Mouse (Mus musculus) intestine, embryonic 14.5 days (tissue): ENCODE measurements around the gene 1600002K03Rik. TPM values are rescaled to one million over a fixed set of nuclear protein-coding genes. Genes with fewer than 3 reads are reported as not detected.

ENCODE experiments used
- ATAC-seq: fragments of 200-750 bp; cut with Nextera tagmentation; replicated peaks from 2 replicates; pipeline ENCODE4 v1.8.0; 2017; ENCODE audit warnings: low read depth, moderate number of reproducible peaks, moderate TSS enrichment, moderate library complexity; ENCODE audit not compliant: low FRiP score, low TSS enrichment
- DNase-seq: peaks from one replicate; pipeline ENCODE4 v3.0.0-alpha.2; 2018; ENCODE audit warnings: low spot score
- H3K27ac ChIP-seq: fragments of 300-500 bp; sonication (generic); 2 replicates; pipeline ENCODE4 v1.5.1; 2014; ENCODE audit warnings: low read depth, mild to moderate bottlenecking, control low read depth
- H3K27me3 ChIP-seq: fragments of 300-500 bp; sonication (generic); replicated peaks from 2 replicates; pipeline ENCODE4 v1.6.1; 2014; ENCODE audit warnings: low read length, control low read depth; ENCODE audit not compliant: control insufficient read depth, insufficient read depth
- H3K36me3 ChIP-seq: fragments of 300-500 bp; sonication (generic); 2 replicates; pipeline ENCODE4 v1.6.1; 2014; ENCODE audit warnings: low read length, control low read depth; ENCODE audit not compliant: control insufficient read depth, insufficient read depth
- H3K4me1 ChIP-seq: fragments of 300-500 bp; sonication (generic); replicated peaks from 2 replicates; pipeline ENCODE4 v1.6.1; 2014; ENCODE audit warnings: low read length, control low read depth, mixed read lengths; ENCODE audit not compliant: control insufficient read depth, insufficient read depth
- H3K4me2 ChIP-seq: fragments of 300-500 bp; sonication (generic); 2 replicates; pipeline ENCODE4 v1.6.1; 2014; ENCODE audit warnings: low read length
- H3K4me3 ChIP-seq: fragments of 300-500 bp; sonication (generic); 2 replicates; pipeline ENCODE4 v1.5.1; 2014; ENCODE audit warnings: low read depth, low read length, control low read depth, mixed read lengths
- H3K9ac ChIP-seq: fragments of 300-500 bp; sonication (generic); 2 replicates; pipeline ENCODE4 v1.6.1; 2014; ENCODE audit warnings: mild to moderate bottlenecking, low read length
- H3K9me3 ChIP-seq: fragments of 300-500 bp; sonication (generic); 2 replicates; pipeline ENCODE4 v1.6.1; 2016; ENCODE audit warnings: low read length, control low read depth; ENCODE audit not compliant: control insufficient read depth
- WGBS: fragments of 180-500 bp; shearing (Covaris S2); extraction: QIAGEN DNeasy Blood & Tissue Kit; methylation state at CpG from one replicate; pipeline ENCODE4 v1.1.7; 2014; 5-methylcytosine and 5-hydroxymethylcytosine counted together
- polyA plus RNA-seq: library from polyadenylated mRNA; unstranded; fragments of >200 nt; fragmentation: Nextera tagmentation; extraction: Ambion mirVana; gene quantifications from 2 replicates; pipeline ENCODE4 v1.2.1, GENCODE M21; 2014

Gene 1600002K03Rik
- polyA plus RNA-seq, 1 experiment from 2014 or later, result 16.7 TPM

DNA sequence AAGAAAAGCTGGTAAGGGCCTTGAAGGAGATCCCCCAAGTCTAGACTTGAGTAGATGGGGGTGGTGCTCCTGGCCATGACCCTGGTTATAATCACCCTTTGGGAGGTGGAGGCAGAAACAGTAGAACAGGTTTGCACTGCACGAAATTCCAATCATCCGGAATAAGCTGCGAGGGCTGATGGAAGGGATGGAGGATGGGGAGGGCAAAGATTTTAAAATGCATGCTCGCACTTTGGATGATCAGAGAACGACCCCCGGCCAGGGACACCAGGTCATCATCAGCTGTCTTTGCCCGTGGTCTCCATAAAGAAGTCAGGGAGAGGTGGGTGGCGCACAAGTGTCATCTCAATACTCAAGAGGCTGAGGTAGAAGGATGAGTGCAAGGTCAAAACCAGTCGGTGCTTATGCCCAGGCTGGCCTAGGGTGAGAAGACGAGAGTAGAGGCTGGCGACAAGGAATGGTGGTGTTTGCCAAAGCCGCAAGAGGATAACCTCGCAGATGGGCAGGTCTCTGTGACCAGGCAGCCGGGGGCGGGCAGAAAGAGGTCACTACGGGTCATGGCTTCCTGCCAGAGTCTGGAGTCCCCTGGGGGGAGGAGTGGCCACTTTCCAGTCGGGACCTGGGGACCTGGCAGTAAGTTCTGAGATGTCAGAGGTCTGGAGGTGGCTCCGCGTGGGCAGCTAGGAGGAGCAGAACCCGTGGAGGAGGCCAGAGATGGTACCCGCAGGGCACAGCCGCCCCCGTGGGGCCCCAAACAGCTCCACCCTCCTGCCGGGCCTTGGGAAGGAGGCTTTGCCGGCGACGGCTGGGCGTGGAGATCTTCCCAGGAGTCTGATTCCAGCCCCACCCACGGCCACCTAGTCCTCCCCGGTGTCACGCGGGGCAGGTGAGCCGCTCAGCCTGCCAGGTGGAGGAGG is 12.0 kb upstream of the 1600002K03Rik start:
- Histone ChIP-seq H3K27ac (peak overlapping the region; percentile 84), H3K9ac (peak overlapping the region; percentile 20), H3K4me3 (peak overlapping the region; percentile 33), H3K9me3 (no peaks in the 10 kb centered on the region), H3K36me3 (peaks cover 20% of the 10 kb centered on the region), H3K4me2 (peak overlapping the region; percentile 56), H3K27me3 (no peaks in the 10 kb centered on the region), H3K4me1 (peaks cover 83% of the 10 kb centered on the region)
- ATAC-seq (no peak), DNase-seq (peak; percentile 79)
- WGBS, result 3% methylated on average over 28 of the region's 33 CpGs

- Histone ChIP-seq H3K27ac (peak overlapping the region; percentile 84), H3K36me3 (peaks cover 10% of the 10 kb centered on the region), H3K27me3 (no peaks in the 10 kb centered on the region), H3K4me3 (peak overlapping the region; percentile 33; the same call in 1 of the 2 replicates), H3K9me3 (no peaks in the 10 kb centered on the region), H3K9ac (peak overlapping the region; percentile 20; the same call in 1 of the 2 replicates), H3K4me1 (peaks cover 81% of the 10 kb centered on the region), H3K4me2 (peak overlapping the region; percentile 56)
- no peak for ATAC-seq
- WGBS, result 4% methylated on average over 7 of the region's 7 CpGs
- DNase-seq, result peak; percentile 83
Observed at GRCm38 (mm10) chr10:80161522-80162242, 11.1 kb upstream of the 1600002K03Rik start.

- DNase-seq (no peak), ATAC-seq (no peak)
- no peaks in the 10 kb centered on the region for H3K9me3 ChIP-seq
- H3K4me1 ChIP-seq, result peaks cover 80% of the 10 kb centered on the region
- WGBS, result 74% methylated on average over 3 of the region's 3 CpGs
- H3K27ac ChIP-seq, result peak overlapping the region; percentile 84
- no peaks in the 10 kb centered on the region for H3K27me3 ChIP-seq
- H3K36me3 ChIP-seq, result peaks cover 5% of the 10 kb centered on the region
- H3K4me3 ChIP-seq, result no peak overlapping the region
- no peak overlapping the region for H3K9ac ChIP-seq
- H3K4me2 ChIP-seq, result peak overlapping the region; percentile 56; the same call in 1 of the 2 replicates
Observed at GRCm38 (mm10) chr10:80162243-80162608, 10.5 kb upstream of the 1600002K03Rik start.

DNA sequence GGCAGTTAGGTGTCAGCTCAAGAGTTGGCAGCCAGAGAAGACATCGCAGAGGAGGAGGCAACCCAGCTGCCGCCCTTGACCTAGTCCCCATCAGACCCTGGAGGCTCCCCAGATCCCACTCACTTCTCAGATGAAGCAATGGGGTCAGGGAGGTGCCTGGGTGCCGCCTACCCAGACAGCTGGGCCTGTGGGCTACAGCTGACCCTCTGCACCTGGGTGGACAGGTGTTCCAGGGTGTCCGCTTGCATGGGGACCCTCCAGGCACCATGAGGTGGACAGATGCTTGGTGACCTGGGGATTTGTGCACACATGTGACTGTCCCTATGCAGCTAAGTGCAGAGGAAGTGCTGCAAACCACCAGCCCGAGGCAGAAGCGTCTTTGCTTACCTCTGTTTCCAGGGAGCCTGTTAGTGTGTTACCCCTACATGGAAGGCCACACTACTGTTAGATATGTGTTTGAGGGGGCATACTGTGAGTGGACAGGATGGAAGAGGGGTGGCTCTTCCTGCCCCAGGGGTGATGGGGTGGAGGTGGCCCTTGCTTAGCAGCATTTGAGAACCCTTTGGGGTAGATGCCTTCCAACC is 9.9 kb upstream of the 1600002K03Rik start:
- H3K9me3 ChIP-seq, result no peaks in the 10 kb centered on the region
- WGBS, result 70% methylated on average over 6 of the region's 6 CpGs
- no peak for DNase-seq

DNA sequence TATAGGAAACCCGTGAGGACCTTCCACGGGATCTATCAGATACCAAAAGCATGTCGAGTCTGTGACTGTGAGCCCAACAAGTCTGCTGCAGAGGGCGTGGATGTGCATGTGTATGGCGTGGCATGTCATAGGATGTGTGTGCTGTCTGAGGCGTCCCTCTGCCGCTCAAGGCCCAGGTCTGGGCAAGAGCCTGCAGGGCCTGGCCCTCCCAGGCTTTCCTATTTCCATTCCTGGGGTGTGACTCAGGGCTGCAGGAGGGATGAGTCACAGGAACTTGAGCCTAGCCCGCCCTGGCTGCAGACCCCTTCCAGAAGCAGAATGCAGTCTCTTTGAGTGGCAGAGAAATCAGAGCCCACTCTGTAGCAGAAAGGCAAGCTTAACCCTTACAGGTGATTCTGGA is 9.0 kb upstream of the 1600002K03Rik start:
- Histone ChIP-seq H3K9me3 (no peaks in the 10 kb centered on the region), H3K4me3 (no peak overlapping the region), H3K4me2 (no peak overlapping the region), H3K36me3 (no peaks in the 10 kb centered on the region), H3K27ac (no peak overlapping the region), H3K4me1 (peaks cover 73% of the 10 kb centered on the region), H3K27me3 (no peaks in the 10 kb centered on the region), H3K9ac (no peak overlapping the region)
- no peak for DNase-seq
- 72% methylated on average over 8 of the region's 8 CpGs for WGBS
- no peak for ATAC-seq

More for the DNA sequence above, 9.9 kb upstream of the 1600002K03Rik start:
- H3K4me1 ChIP-seq, result peaks cover 74% of the 10 kb centered on the region
- H3K9ac ChIP-seq, result no peak overlapping the region
- no peaks in the 10 kb centered on the region for H3K36me3 ChIP-seq
- H3K4me2 ChIP-seq, result no peak overlapping the region
- H3K27ac ChIP-seq, result peak overlapping the region; percentile 84
- no peak for ATAC-seq
- H3K4me3 ChIP-seq, result no peak overlapping the region
- H3K27me3 ChIP-seq, result no peaks in the 10 kb centered on the region

DNA sequence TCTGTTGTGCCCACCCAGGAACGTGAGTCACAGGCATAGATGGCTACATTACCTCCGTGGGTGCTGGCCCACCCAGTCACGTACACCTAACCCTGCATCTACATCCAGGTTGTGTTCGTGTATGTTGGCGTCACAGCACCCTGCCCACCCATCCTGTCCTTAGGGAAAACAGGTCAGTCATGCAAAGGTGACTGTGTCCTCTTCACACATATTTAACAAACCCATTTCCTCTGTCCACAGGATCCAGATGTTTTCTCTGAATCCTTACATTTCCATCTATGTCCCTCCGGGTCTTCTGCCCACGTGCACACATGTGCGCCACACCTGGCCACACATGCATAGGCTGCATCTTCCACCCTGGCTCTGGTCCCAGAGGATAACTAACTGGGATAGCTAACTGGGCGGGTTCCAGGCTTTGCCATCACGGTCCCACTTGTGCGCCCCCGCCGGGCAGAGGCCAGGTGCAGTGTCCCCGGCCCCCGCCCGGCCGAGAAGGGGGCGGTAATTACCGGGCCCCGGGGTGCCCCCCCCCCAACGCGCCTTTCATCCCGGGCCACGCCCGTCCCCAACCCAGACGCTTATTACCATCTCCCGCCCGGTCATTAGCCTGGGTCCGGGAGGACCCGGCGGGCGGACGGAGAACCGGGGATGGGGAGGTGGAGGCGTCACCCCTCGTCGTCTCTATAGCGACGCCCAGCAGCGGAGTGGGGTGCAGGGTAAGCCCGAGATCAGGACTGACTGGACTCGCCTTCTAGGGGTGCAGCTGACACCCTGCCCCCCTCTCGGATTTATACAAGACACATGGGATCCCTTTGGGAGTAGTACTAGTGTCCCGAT is 8.4 kb upstream of the 1600002K03Rik start:
- H3K4me1 ChIP-seq, result peaks cover 73% of the 10 kb centered on the region
- no peak for DNase-seq
- no peaks in the 10 kb centered on the region for H3K9me3 ChIP-seq
- ATAC-seq, result peak; percentile 1; the same call in 1 of the 2 replicates
- H3K4me3 ChIP-seq, result peak overlapping the region; percentile 37
- peak overlapping the region; percentile 33; the same call in 1 of the 2 replicates for H3K27ac ChIP-seq
- H3K36me3 ChIP-seq, result no peaks in the 10 kb centered on the region
- H3K27me3 ChIP-seq, result no peaks in the 10 kb centered on the region
- H3K4me2 ChIP-seq, result peak overlapping the region; percentile 96
- 9% methylated on average over 44 of the region's 44 CpGs for WGBS
- peak overlapping the region; percentile 45 for H3K9ac ChIP-seq

DNA sequence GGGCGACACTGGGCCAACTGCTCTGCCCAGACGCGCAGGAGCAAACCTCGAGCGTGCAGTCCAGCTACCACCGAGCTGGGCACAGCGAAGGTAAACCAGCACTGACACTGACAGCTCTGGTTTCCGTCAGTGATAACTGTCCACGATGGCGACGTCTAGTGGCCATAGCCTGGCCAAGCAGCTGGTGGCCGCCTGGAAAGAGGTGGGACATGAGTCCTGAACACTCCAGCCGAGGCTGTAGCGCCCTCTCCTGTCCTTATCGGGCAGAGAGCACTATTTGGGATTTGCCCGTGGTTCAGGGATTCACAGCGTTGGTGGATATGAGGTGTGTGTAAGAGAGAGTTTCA is 7.8 kb upstream of the 1600002K03Rik start:
- H3K4me1 ChIP-seq, result peaks cover 73% of the 10 kb centered on the region
- WGBS, result under 1% methylated on average over 17 of the region's 17 CpGs

More for the DNA sequence above, 7.8 kb upstream of the 1600002K03Rik start:
- H3K9me3 ChIP-seq, result no peaks in the 10 kb centered on the region
- H3K36me3 ChIP-seq, result peaks cover 2% of the 10 kb centered on the region
- H3K27ac ChIP-seq, result peak overlapping the region; percentile 33; the same call in 1 of the 2 replicates
- ATAC-seq, result peak; percentile 13
- H3K4me3 ChIP-seq, result peak overlapping the region; percentile 37
- peak overlapping the region; percentile 96 for H3K4me2 ChIP-seq
- no peak overlapping the region for H3K9ac ChIP-seq
- DNase-seq, result peak; percentile 97
- no peaks in the 10 kb centered on the region for H3K27me3 ChIP-seq
